Mouse (Mus musculus) hindbrain, embryonic 15.5 days (tissue): ENCODE data around the gene Klc1. TPM values are rescaled to one million over a fixed set of nuclear protein-coding genes. Genes with fewer than 3 reads are reported as not detected.
A peak's percentile ranks its signal among the peaks of the same experiment; 100 is the strongest.
"Not testable (repeated sequence)": the region's sequence is repeated elsewhere in the genome, so short reads cannot be mapped to it uniquely, and the experiment has no call there.

Experiments
- ATAC-seq: fragments of 200-750 bp; cut with Nextera tagmentation; 2 replicates; pipeline ENCODE4 v1.8.0; 2017; ENCODE audit warnings: low read depth, moderate number of reproducible peaks, moderate TSS enrichment; ENCODE audit not compliant: low FRiP score
- H3K27ac ChIP-seq: fragments of 300-500 bp; sonication (generic); replicated peaks from 2 replicates; pipeline ENCODE4 v1.5.1; 2015; ENCODE audit warnings: mild to moderate bottlenecking, inconsistent platforms
- H3K27me3 ChIP-seq: fragments of 300-500 bp; sonication (generic); 2 replicates; pipeline ENCODE4 v1.6.1; 2015; ENCODE audit warnings: control low read depth, inconsistent platforms
- H3K36me3 ChIP-seq: fragments of 300-500 bp; sonication (generic); 2 replicates; pipeline ENCODE4 v1.6.1; 2015; ENCODE audit warnings: control low read depth, inconsistent platforms
- H3K4me1 ChIP-seq: fragments of 300-500 bp; sonication (generic); replicated peaks from 2 replicates; pipeline ENCODE4 v1.6.1; 2015; ENCODE audit warnings: control low read depth, inconsistent platforms
- H3K4me2 ChIP-seq: fragments of 300-500 bp; sonication (generic); 2 replicates; pipeline ENCODE4 v1.6.1; 2015; ENCODE audit warnings: moderate library complexity, mild to moderate bottlenecking, inconsistent platforms
- H3K4me3 ChIP-seq: fragments of 300-500 bp; sonication (generic); 2 replicates; pipeline ENCODE4 v1.5.1; 2015; ENCODE audit warnings: mild to moderate bottlenecking, inconsistent platforms
- H3K9ac ChIP-seq: fragments of 300-500 bp; sonication (generic); 2 replicates; pipeline ENCODE4 v1.6.1; 2015; ENCODE audit warnings: inconsistent platforms
- H3K9me3 ChIP-seq: fragments of 300-500 bp; sonication (generic); 2 replicates; pipeline ENCODE4 v1.6.1; 2016; ENCODE audit warnings: control low read depth, inconsistent platforms
- WGBS: fragments of 180-500 bp; shearing (Covaris S2); methylation state at CpG from one replicate; pipeline ENCODE4 v1.1.7; 2015; 5-methylcytosine and 5-hydroxymethylcytosine counted together
- polyA plus RNA-seq: library from polyadenylated mRNA; unstranded; fragments of >200 nt; fragmentation: Nextera tagmentation; extraction: Ambion mirVana; gene quantifications from 2 replicates; pipeline ENCODE4 v1.2.1, GENCODE M21; 2015

Klc1 gene
- polyA plus RNA-seq: 578 and 629 TPM in 2 replicates

DNA sequence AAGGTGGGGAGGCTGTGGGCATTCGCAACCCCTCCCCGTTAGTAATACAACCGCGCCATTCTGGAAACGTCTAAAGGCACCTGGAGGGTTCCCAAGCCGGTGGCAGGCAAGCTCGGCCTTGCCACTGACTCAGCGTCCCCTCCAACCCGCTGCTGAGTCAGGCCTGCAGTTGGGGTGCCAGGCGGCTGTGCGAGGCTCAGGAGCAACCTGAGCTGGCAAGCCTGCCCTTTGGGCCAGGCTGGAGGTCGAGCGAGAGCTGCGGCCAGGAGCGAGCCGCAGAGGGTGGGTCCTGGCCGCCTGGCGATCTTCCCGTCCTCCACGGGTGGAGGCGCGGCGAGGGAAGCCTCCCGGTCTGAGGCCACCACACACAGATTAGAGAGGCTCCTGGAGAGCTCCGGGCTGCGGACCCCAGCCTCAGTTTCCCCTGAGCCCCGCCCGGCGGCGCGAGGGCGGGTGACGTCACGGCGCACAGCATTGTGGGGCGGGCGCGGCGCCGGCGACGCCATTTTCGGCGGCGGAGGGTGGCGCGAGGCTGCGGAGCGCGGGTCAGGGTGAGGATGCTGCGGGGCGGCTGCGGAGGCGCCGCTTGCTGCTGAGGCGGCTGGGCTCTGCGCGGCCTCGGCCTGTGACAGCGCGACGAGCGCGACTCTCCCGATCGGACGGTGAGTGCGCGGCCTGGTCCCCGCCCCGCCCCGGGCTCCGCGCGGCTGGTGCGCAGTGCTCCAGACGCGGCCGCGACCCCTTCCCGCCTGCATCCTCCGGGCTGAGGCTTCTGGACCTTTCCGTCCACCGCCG is at the start of gene Klc1:
Klc1 (plus strand) TSS at position 469 of the 795 bp plus-strand sequence.
- no peaks in the 10 kb centered on the region for H3K36me3 ChIP-seq
- peak within 1 kb of the TSS; percentile 97 for H3K27ac ChIP-seq
- peak within 1 kb of the TSS; percentile 88 for H3K4me3 ChIP-seq
- ATAC-seq: peak; percentile 88
- H3K4me1 ChIP-seq: peaks cover 43% of the 10 kb centered on the region
- peak within 1 kb of the TSS; percentile 97 for H3K9ac ChIP-seq
- no peaks in the 10 kb centered on the region for H3K27me3 ChIP-seq
- no peaks in the 10 kb centered on the region for H3K9me3 ChIP-seq
- under 1% methylated on average over 58 of the region's 85 CpGs for WGBS
- H3K4me2 ChIP-seq: peak within 1 kb of the TSS; percentile 95

DNA sequence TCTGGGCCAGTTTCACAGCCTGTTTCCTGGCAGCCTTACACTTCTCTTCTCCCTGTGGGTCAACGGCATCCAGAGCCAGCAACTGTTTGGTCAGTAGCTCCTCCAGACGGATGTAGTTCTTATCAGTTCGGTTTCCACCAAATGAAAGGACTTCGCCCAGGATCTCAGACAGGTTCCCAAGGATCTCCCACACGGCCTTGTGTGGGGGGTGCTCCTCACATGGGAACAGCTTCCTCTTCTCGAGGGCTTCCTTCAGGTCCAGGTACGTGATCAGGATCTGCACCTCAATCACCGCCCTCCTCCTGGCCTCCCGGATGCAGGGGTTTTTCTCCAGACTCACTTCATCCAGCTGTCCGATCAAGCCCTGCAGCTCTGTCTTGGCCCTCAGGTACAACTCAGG is 48.6 kb upstream of the Klc1 start:
- Histone ChIP-seq H3K4me3 (no peak overlapping the region), H3K4me2 (no peak overlapping the region), H3K27ac (no peak overlapping the region), H3K9ac (no peak overlapping the region), H3K27me3 (no peaks in the 10 kb centered on the region), H3K4me1 (peaks cover 27% of the 10 kb centered on the region), H3K36me3 (peaks cover 37% of the 10 kb centered on the region), H3K9me3 (no peaks in the 10 kb centered on the region)
- 96% methylated on average over 10 of the region's 10 CpGs for WGBS
- ATAC-seq: no peak

DNA sequence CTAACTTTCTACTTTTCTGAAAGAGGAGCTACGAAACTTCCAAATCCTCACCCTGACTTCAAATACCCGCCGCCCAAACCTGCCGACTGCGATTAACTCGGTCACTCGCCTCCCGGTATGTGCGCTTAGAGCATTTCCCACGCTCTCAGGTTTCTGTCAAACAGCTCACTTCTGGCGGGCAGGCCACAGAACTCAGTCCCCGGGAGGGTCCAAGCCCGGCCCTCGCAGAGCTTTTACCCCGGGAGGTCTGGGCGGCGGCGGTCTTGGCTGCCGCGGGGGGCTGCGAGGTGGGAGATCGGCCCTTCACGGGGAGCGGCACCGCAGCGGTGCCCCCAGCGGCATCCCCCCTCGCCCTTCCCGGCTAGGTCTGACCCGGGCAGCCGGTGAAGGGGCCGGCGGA is 46.2 kb upstream of the Klc1 start:
- no peaks in the 10 kb centered on the region for H3K9me3 ChIP-seq
- H3K4me3 ChIP-seq: peak overlapping the region; percentile 87
- no peaks in the 10 kb centered on the region for H3K27me3 ChIP-seq
- peak overlapping the region; percentile 84 for H3K4me2 ChIP-seq
- H3K4me1 ChIP-seq: peaks cover 29% of the 10 kb centered on the region
- peaks cover 36% of the 10 kb centered on the region for H3K36me3 ChIP-seq
- peak overlapping the region; percentile 78 for H3K9ac ChIP-seq
- no peak; the same call in 1 of the 2 replicates for ATAC-seq
- WGBS: under 1% methylated on average over 29 of the region's 33 CpGs
- H3K27ac ChIP-seq: peak overlapping the region; percentile 83

DNA sequence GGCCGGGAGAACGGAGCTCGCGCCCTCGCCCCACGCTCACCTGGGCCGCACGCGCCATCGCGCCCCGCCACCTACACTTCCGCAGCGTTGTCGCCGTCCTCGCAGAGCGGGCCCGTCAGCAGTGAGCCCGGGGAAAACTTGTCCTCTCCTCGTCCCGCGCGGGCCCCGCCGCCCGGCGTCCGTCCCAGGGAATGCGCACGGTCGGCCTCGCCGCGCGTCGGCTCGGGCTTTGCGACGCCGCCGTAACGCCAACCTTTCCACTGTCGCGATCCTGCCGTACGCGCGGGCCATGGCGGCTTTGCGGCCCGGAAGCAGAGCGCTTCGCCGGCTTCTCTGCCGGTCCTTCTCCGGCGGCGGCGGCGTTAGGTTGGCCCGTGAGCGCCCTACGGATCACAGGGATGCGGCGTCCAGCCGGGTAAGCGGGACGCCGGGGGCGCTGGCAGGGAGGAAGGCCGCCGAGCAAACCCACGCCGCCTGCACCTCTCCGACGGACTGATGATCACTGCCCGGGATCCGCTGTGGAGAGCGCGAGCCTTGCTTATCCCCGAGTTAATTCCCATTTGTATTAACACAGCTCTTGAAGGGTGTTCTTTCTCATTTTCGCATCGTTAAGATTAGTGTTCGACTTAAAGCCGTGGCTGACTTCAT is 45.5 kb upstream of the Klc1 start, which contains the start of the genes Bag5 and Apopt1:
Bag5 (minus strand) TSS at position 254 of the 648 bp plus-strand sequence.
Apopt1 (plus strand) TSS at position 258 of the 648 bp plus-strand sequence.
- no peaks in the 10 kb centered on the region for H3K27me3 ChIP-seq
- peak within 1 kb of the TSS; percentile 83 for H3K27ac ChIP-seq
- peak within 1 kb of the TSS; percentile 78 for H3K9ac ChIP-seq
- under 1% methylated on average over 78 of the region's 86 CpGs for WGBS
- H3K4me1 ChIP-seq: peaks cover 29% of the 10 kb centered on the region
- H3K4me3 ChIP-seq: peak within 1 kb of the TSS; percentile 87
- peak; percentile 95 for ATAC-seq
- peaks cover 29% of the 10 kb centered on the region for H3K36me3 ChIP-seq
- H3K4me2 ChIP-seq: peak within 1 kb of the TSS; percentile 84
- no peaks in the 10 kb centered on the region for H3K9me3 ChIP-seq

DNA sequence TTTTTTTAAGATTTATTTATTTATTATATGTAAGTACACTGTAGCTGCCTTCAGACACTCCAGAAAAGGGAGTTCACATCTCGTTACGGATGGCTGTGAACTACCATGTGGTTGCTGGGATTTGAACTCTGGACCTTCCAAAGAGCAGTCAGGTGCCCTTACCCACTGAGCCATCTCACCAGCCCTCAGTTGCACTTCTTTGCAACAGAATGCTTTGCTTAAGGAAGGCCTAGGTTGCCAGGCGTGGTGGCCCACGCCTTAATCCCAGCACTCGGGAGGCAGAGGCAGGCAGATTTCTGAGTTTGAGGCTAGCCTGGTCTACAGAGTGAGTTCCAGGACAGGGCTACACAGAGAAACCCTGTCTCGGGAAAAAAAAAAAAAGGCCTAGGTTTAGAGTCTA is 44.8 kb upstream of the Klc1 start:
- ATAC-seq: not testable (repeated sequence)
- 80% methylated on average over 6 of the region's 6 CpGs for WGBS

DNA sequence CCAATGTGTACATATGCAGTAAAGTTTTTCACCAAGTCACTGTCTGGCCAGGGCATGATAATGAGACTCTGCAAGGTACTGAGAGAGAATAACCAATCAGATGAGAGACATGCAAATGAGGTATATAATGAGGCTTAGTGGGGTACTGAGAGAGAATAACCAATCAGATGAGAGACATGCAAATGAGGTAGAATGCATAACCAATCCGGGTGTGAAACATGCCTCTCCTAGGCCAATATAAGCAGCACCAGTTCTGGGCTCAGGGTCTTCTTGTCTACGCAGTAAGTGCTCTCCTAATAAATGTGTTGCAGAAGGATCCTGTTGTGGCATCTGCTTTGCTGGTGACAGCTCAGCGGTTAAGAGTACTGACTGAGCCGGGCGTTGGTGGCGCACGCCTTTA is 42.1 kb upstream of the Klc1 start:
- Histone ChIP-seq H3K4me3 (no peak overlapping the region), H3K27ac (no peak overlapping the region), H3K27me3 (no peaks in the 10 kb centered on the region), H3K4me1 (peaks cover 35% of the 10 kb centered on the region), H3K36me3 (no peaks in the 10 kb centered on the region), H3K9ac (no peak overlapping the region), H3K4me2 (no peak overlapping the region), H3K9me3 (no peaks in the 10 kb centered on the region)
- ATAC-seq: no peak
- 99% methylated on average over 7 of the region's 7 CpGs for WGBS

More for the DNA sequence above, 44.8 kb upstream of the Klc1 start:
- not testable (repeated sequence) for H3K9me3 ChIP-seq, H3K27me3 ChIP-seq, H3K27ac ChIP-seq
- peak overlapping the region; percentile 87 for H3K4me3 ChIP-seq
- peak overlapping the region; percentile 78 for H3K9ac ChIP-seq
- peaks cover 24% of the 10 kb centered on the region for H3K36me3 ChIP-seq
- peaks cover 34% of the 10 kb centered on the region for H3K4me1 ChIP-seq
- peak overlapping the region; percentile 84 for H3K4me2 ChIP-seq

DNA sequence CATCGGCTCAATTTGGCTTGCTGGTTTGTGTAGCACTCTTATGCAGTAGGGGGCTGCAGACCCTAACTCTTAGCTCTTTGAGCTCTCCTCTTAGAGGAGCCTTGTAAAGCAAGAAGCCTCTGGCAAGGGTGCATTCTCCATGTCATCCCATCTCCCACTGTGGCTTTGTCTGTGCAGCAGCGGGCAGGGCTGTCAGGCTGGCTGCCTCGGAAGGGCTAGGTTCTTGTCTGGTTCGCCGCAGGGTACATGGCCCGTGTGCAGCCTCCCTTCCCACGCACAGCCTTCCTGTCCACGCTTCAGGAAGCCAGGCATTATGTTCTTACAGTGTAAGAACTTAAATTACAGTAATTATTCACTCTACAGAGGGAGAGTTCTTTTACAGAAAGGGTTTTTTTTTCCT is 40.0 kb upstream of the Klc1 start:
- H3K9me3 ChIP-seq: no peaks in the 10 kb centered on the region
- H3K4me1 ChIP-seq: peaks cover 26% of the 10 kb centered on the region
- H3K9ac ChIP-seq: 0 out of 2 replicates have a peak overlapping the region, but pooled peaks have one; percentile 11
- 28% methylated on average over 8 of the region's 8 CpGs for WGBS
- no peak overlapping the region for H3K4me3 ChIP-seq
- H3K4me2 ChIP-seq: no peak overlapping the region
- H3K36me3 ChIP-seq: peaks cover 7% of the 10 kb centered on the region; the same call in 1 of the 2 replicates
- H3K27me3 ChIP-seq: no peaks in the 10 kb centered on the region
- peak overlapping the region; percentile 73 for H3K27ac ChIP-seq
- peak; percentile 52 for ATAC-seq

DNA sequence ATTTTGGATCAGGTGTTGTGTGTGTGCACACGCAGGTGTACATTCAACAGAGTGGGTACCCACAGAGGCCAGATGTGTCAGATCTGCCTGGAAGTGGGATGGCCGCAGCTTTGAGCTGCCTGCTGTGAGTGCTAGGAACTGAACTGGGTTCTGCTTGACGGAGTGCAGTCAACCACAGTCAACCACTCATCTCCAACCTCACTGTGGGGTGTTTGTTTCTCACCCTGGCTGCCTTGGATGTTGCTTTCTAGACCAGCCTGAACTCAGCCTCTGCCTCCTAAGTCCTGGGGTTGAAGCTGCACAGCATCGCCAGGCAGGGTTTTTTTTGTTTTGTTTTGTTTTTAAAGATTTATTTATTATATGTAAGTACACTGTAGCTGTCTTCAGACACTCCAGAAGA is 38.4 kb upstream of the Klc1 start:
- WGBS: 84% methylated on average over 4 of the region's 4 CpGs
- ATAC-seq: no peak

DNA sequence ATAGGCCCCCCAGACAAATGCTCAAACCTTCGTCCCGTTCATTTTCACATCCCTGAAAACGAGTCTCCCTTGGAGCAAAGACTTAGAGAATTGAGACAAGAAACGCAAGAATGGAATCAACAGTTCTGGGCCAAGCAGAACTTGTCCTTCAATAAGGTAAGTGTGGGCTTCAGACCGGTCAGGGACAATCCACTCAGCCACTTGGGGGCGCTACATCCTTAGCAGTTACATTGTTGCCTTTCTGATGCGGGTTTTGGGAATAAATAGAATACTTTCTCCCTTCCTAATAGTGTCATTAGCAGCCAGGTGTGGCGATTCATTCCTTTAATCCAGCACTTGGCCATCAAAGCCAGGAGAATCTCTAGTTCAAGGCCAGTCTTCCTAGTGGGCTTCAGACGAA is 36.0 kb upstream of the Klc1 start:
- H3K9me3 ChIP-seq: no peaks in the 10 kb centered on the region
- H3K36me3 ChIP-seq: peaks cover 21% of the 10 kb centered on the region; the same call in 1 of the 2 replicates
- no peak overlapping the region for H3K27ac ChIP-seq
- no peaks in the 10 kb centered on the region for H3K27me3 ChIP-seq
- 74% methylated on average over 9 of the region's 9 CpGs for WGBS
- H3K4me3 ChIP-seq: no peak overlapping the region
- no peak for ATAC-seq
- no peak overlapping the region for H3K9ac ChIP-seq
- peaks cover 25% of the 10 kb centered on the region; the same call in 1 of the 2 replicates for H3K4me1 ChIP-seq
- no peak overlapping the region for H3K4me2 ChIP-seq

More for the DNA sequence above, 38.4 kb upstream of the Klc1 start:
- Histone ChIP-seq H3K4me3 (no peak overlapping the region), H3K4me1 (peaks cover 18% of the 10 kb centered on the region), H3K27me3 (no peaks in the 10 kb centered on the region), H3K27ac (no peak overlapping the region), H3K9me3 (no peaks in the 10 kb centered on the region), H3K9ac (no peak overlapping the region), H3K36me3 (peaks cover 19% of the 10 kb centered on the region; the same call in 1 of the 2 replicates), H3K4me2 (no peak overlapping the region)

DNA sequence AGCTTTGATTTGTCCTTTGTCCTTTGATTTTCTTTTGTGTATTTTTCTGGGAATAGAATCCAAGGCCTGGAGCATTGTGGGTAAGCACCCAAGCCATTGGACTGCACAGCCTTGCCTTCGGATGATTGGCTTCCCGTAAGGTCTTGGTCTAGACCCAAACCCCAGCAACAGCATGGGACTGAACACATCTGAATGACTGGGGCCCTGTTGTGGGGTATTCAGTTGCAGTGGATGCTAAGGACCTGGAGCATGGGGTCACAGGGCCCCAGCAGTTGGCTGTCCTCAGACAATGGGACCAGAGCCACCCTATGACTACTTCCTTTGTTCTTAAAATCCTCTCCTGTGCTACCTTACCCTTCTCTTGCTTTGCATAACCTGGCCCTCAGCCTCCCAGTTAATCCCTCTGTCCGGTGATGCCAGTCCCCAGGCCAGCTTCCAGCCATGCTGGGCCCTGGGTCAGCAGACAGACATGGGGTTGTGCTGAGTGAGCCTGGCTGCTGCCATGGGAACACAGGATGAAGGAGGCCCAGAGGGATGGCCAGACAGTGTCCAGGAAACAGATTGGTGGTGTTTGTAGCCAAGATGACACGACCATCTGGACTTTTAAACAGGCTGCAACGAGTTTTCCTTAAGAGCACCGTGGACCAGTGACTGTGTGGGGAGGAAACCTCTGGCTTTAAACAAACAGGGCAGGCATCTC is 33.9 kb upstream of the Klc1 start:
- Histone ChIP-seq H3K9ac (no peak overlapping the region), H3K4me1 (peaks cover 15% of the 10 kb centered on the region; the same call in 1 of the 2 replicates), H3K27ac (peak overlapping the region; percentile 70), H3K9me3 (no peaks in the 10 kb centered on the region), H3K27me3 (no peaks in the 10 kb centered on the region), H3K4me2 (no peak overlapping the region), H3K36me3 (peaks cover 29% of the 10 kb centered on the region; the same call in 1 of the 2 replicates), H3K4me3 (no peak overlapping the region)
- 42% methylated on average over 6 of the region's 6 CpGs for WGBS
- ATAC-seq: peak; percentile 78

DNA sequence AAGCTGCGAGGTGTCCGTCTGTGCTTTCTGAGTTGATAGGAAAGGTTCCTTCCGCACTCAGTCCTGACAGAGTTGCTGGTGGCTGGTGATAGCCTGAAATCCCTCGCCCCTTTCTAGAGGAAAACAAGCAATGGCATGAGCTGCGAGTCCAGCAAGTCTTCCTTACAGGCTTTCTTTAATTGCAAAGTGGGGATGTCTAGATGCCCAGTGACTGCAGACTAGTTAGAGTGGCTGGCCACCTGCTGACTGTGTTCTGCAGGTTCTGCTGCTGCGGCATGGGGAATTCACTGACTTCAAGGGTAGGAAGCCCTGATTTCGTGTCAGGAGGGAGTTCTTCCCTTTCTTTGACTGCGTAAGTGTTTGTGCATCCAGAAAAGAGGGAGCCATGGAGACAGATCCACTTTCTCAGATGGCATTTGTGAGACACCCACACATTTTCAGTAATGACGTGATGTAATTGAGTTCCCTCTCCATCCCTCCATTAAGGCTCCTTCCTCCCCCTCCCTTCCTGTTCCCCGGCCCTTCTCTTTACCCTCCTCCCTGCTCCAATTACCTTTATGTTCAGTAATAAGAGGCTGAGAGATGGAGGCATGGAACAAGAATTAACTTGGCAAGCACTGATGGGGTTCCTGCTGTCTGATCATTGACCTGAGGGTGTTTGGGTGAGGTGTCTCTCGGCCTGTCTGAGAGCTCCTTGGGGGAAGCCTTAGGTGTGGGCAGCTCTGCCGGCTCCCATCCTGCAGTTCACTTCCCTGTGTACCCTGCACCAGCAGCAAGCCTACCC is 33.1 kb upstream of the Klc1 start:
- H3K9ac ChIP-seq: no peak overlapping the region
- no peaks in the 10 kb centered on the region for H3K9me3 ChIP-seq
- H3K27ac ChIP-seq: peak overlapping the region; percentile 70
- peaks cover 15% of the 10 kb centered on the region; the same call in 1 of the 2 replicates for H3K4me1 ChIP-seq
- 0 out of 2 replicates have a peak, but pooled peaks have one; percentile 15 for ATAC-seq
- H3K27me3 ChIP-seq: no peaks in the 10 kb centered on the region
- 60% methylated on average over 12 of the region's 12 CpGs for WGBS
- no peak overlapping the region for H3K4me3 ChIP-seq
- no peak overlapping the region for H3K4me2 ChIP-seq
- H3K36me3 ChIP-seq: peaks cover 29% of the 10 kb centered on the region; the same call in 1 of the 2 replicates
